Mouse (Mus musculus): ENCODE measurements at regions not wholly inside any gene's neighbourhood (a gene's known extent, or its start where the extent isn't known, plus 50 kb on each side); places are given as distances from the start of the nearest gene placed in this dataset.
"Not testable (repeated sequence)": the region's sequence is repeated elsewhere in the genome, so short reads cannot be mapped to it uniquely, and the experiment has no call there.

DNA sequence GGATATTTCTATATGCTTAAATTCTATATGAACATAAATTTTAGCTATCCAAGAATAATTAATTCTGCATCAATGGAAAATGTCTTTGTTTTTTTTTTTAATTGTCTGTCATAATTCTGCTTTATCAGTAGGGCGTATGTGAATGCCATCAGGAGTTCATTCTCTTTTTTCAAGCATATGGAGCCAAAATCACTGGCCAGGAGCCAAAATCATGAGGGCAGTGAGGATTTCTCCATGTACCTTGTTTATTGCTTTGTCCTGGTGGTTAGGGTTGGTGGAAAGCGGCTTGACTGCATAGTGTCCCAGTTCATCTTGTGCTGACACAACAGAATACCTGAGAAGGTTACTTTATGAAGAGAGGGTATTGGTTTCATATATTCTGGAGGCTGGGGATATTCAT, 243.9 kb downstream of the AI429214 start:
- no peak for DNase-seq (ENCODE audit: low read depth)

DNA sequence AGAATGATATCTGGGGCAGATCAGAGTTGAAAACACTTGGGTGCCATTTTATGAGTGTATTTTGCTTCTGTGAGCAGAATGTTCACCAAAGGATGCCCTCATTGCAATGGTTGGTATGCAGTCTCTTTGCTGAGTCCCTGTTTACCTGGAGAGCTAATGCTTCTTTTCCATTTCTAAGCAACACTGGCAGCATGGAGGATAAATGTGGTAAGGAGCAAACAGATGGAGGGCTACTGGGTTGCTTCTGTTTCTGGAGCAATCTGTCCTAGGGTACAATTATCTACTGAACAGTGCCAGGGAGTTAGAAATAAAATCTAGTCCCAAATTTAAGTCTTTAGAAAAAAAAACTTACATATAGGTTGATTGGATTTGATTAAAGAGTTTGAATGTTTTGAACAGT, 245.9 kb downstream of the AI429214 start:
- DNase-seq (ENCODE audit: low read depth): no peak

DNA sequence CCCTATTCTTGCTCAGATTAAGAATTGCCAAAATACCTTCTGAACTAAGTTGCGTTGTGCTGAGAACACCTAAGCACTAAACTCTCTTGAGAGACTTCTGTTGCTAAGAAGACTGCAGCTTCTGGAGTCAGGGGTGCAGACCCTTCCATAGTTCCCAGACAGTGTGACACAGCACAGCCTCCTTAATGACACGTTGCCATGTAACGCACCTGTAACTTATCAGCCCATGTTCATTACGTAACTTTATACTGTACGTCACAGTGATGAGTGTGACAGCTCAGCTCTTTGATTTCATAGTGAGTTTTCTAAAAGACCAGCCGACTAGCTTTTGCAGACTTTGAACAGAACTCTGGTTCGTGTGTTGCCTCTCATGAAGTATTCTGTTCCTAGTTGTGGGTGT, 257.8 kb downstream of the AI429214 start:
- DNase-seq (ENCODE audit: low read depth): not testable (repeated sequence)

DNA sequence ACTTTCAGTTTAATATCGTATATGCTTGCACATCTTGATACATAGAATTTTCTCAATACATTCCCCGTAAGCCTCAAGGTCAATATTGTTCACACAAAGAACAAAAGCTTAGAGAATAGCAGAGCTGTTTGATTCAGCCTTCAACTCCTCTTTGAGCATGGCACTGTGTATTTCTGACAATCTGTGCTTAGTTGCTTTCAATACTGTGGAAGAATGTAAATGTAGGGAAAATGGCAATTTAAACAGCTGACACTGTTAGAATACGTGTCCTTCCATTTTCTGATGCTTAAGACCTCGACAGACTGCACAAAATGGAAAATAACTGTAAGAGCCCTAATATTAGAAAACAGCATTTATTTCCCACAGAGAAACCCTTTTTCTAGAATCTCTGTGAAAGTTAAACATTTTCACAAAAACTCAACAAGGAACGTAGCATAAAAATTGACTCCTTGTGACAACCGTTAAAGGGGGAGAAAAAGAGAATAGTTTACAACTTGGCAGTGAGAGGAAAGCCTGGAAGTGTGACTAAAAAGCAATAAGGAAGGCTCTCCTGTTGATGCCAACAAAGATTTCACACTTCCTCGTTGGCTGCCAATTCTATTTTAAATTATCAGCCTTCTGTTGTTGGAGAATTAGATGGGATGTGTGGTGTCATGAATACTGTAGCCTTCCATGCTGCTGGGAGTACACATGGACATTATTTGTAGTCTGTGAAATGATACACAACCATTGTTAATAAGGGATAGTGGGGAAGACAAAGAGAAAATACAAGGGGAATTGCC, 297.9 kb downstream of the AI429214 start:
- no peak for DNase-seq (ENCODE audit: low read depth)

Data from 416B (cell line).